Mouse (Mus musculus) liver, embryonic 14.5 days (tissue): ENCODE data around the gene Fshr. TPM values are rescaled to one million over a fixed set of nuclear protein-coding genes. Genes with fewer than 3 reads are reported as not detected.
"Not testable (repeated sequence)": the region's sequence is repeated elsewhere in the genome, so short reads cannot be mapped to it uniquely, and the experiment has no call there.

Experiments used
- ATAC-seq: fragments of 200-750 bp; cut with Nextera tagmentation; 2 replicates; pipeline ENCODE4 v1.8.0; 2017; ENCODE audit warnings: moderate number of reproducible peaks, mild to moderate bottlenecking, moderate library complexity; ENCODE audit not compliant: insufficient read depth
- DNase-seq, 3 experiments: peaks; one replicate each; pipeline ENCODE4 v3.0.0-alpha.2; 2012 to 2013; ENCODE audit warnings: low read depth in 3 of 3, low spot score in 3 of 3
- H3K27ac ChIP-seq: fragments of 300-500 bp; sonication (generic); 2 replicates; pipeline ENCODE4 v1.5.1; 2014; ENCODE audit warnings: moderate library complexity, mild to moderate bottlenecking, control low read depth, inconsistent platforms
- H3K27me3 ChIP-seq: fragments of 300-500 bp; sonication (generic); 2 replicates; pipeline ENCODE4 v1.6.1; 2014; ENCODE audit warnings: mild to moderate bottlenecking, low read length, moderate library complexity; ENCODE audit not compliant: control insufficient read depth, insufficient read depth
- H3K36me3 ChIP-seq: fragments of 300-500 bp; sonication (generic); replicated peaks from 2 replicates; pipeline ENCODE4 v1.6.1; 2014; ENCODE audit warnings: low read depth; ENCODE audit not compliant: control insufficient read depth, insufficient read depth
- H3K4me1 ChIP-seq, 2 experiments: fragments of 200-500 bp in 1 of 2; fragments of 300-500 bp in 1 of 2; sonication (generic) in 1 of 2; replicated peaks; 2 replicates each; pipeline ENCODE4 v1.6.1; 2012 to 2014; ENCODE audit warnings: antibody characterized with exemption in 1 of 2, inconsistent platforms in 1 of 2, low read length in 1 of 2; ENCODE audit not compliant: control insufficient read depth in 2 of 2, insufficient read depth in 2 of 2
- H3K4me2 ChIP-seq: fragments of 300-500 bp; sonication (generic); 2 replicates; pipeline ENCODE4 v1.6.1; 2014; ENCODE audit warnings: low read depth, mild to moderate bottlenecking, control low read depth, moderate library complexity
- H3K4me3 ChIP-seq, 2 experiments: fragments of 200-500 bp in 1 of 2; fragments of 300-500 bp in 1 of 2; sonication (generic) in 1 of 2; 2 replicates each; pipeline ENCODE4 v1.5.1; 2012 to 2014; ENCODE audit warnings: low read depth in 2 of 2, low read length in 2 of 2, mild to moderate bottlenecking in 2 of 2, control low read depth in 1 of 2, inconsistent platforms in 1 of 2, moderate library complexity in 1 of 2; ENCODE audit not compliant: insufficient read depth in 1 of 2
- H3K9ac ChIP-seq: fragments of 300-500 bp; sonication (generic); replicated peaks from 2 replicates; pipeline ENCODE4 v1.6.1; 2014; ENCODE audit warnings: mild to moderate bottlenecking, control low read depth, moderate library complexity
- H3K9me3 ChIP-seq: fragments of 300-500 bp; sonication (generic); 2 replicates; pipeline ENCODE4 v1.6.1; 2016; ENCODE audit warnings: low read length, mixed read lengths; ENCODE audit not compliant: control insufficient read depth
- CTCF ChIP-seq: IDR thresholded peaks from 2 replicates; pipeline ENCODE4 v1.5.1; 2016; ENCODE audit warnings: antibody characterized with exemption, low read depth, control low read depth
- EP300 ChIP-seq: IDR thresholded peaks from 2 replicates; pipeline ENCODE4 v1.6.1; 2016; ENCODE audit warnings: antibody characterized with exemption, low read depth
- WGBS: fragments of 180-500 bp; shearing (Covaris S2); extraction: QIAGEN DNeasy Blood & Tissue Kit; methylation state at CpG from one replicate; pipeline ENCODE4 v1.1.7; 2014; ENCODE audit not compliant: insufficient replicate concordance; 5-methylcytosine and 5-hydroxymethylcytosine counted together
- polyA plus RNA-seq, 2 experiments: library from polyadenylated mRNA; depleted of rRNA in 1 of 2; stranded (reverse) in 1 of 2; unstranded in 1 of 2; fragments of >200 nt; fragmentation: Nextera tagmentation in 1 of 2; extraction: Ambion mirVana in 1 of 2; gene quantifications; 2 replicates each; pipeline versions ENCODE4 v1.2.1 to v1.2.3; 2012 to 2014

Fshr gene
- polyA plus RNA-seq, 2 experiments, result not detected

DNA sequence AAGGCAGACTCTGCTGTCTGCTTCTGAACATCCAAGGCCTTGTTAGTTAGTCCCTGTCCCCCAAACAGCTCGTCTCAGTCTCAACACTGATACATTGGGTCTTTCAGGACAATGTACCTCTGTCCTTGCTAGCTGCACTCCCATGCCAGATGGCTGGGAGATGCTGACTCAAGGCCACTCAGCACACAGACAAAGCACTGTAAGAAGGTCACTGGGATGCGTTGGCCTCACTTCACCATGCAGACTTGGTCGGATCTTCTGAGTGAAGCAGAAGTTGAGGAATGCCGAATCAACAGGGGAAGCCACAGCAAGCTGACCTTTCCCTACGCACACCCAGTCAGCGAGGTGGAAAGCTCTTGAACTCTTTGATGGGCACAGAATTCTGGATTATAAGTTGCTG lies 55.7 kb downstream of the Fshr start:
- TF ChIP-seq EP300, result no peak
- no peak for TF ChIP-seq CTCF
- H3K4me2 ChIP-seq, result no peak overlapping the region
- no peaks in the 10 kb centered on the region for H3K4me1 ChIP-seq
- H3K27ac ChIP-seq, result no peak overlapping the region
- ATAC-seq (no peak), DNase-seq (no peak)
- H3K36me3 ChIP-seq, result no peaks in the 10 kb centered on the region
- H3K9me3 ChIP-seq, result no peaks in the 10 kb centered on the region
- no peaks in the 10 kb centered on the region for H3K27me3 ChIP-seq
- no peak overlapping the region for H3K4me3 ChIP-seq
- H3K9ac ChIP-seq, result no peak overlapping the region
- 63% methylated on average over 6 of the region's 6 CpGs for WGBS

GRCm38 (mm10) chr17:89120023-89120422 lies 80.5 kb downstream of the Fshr start:
- no peaks in the 10 kb centered on the region for H3K9me3 ChIP-seq
- H3K4me1 ChIP-seq, result no peaks in the 10 kb centered on the region
- H3K4me2 ChIP-seq, result no peak overlapping the region
- 49% methylated on average over 2 of the region's 2 CpGs for WGBS
- no peak for ATAC-seq
- TF ChIP-seq EP300 (no peak), CTCF (no peak)
- H3K36me3 ChIP-seq, result no peaks in the 10 kb centered on the region
- H3K9ac ChIP-seq, result no peak overlapping the region
- no peaks in the 10 kb centered on the region for H3K27me3 ChIP-seq
- no peak for DNase-seq
- H3K27ac ChIP-seq, result no peak overlapping the region
- no peak overlapping the region for H3K4me3 ChIP-seq

DNA sequence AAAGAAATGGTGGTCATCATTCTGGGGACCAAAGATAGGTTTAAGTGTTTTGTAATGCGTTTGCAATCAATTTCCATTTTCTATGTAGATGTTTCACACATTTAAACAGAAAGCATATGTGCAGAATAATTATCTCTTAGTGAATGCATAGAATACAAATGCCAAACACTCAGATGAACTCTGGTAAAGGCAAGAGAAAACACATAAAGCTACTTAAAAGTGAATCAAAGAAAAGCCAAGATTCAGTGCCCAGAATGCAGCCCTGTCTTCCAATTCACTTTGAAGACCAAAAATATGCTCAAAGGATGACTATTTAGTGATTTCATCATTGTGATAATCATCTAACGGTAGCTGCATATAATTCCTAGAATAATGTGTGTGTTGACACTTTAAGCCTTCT lies 81.2 kb downstream of the Fshr start:
- H3K9me3 ChIP-seq, result no peaks in the 10 kb centered on the region
- H3K27me3 ChIP-seq, result no peaks in the 10 kb centered on the region
- no peak overlapping the region for H3K4me3 ChIP-seq
- no peak for ATAC-seq
- H3K4me1 ChIP-seq, result no peaks in the 10 kb centered on the region
- H3K27ac ChIP-seq, result no peak overlapping the region
- H3K9ac ChIP-seq, result no peak overlapping the region
- no peaks in the 10 kb centered on the region for H3K36me3 ChIP-seq
- no peak overlapping the region for H3K4me2 ChIP-seq
- DNase-seq, result no peak
- TF ChIP-seq EP300, result no peak
- no peak for TF ChIP-seq CTCF
- WGBS, result 43% methylated on average over 2 of the region's 2 CpGs

DNA sequence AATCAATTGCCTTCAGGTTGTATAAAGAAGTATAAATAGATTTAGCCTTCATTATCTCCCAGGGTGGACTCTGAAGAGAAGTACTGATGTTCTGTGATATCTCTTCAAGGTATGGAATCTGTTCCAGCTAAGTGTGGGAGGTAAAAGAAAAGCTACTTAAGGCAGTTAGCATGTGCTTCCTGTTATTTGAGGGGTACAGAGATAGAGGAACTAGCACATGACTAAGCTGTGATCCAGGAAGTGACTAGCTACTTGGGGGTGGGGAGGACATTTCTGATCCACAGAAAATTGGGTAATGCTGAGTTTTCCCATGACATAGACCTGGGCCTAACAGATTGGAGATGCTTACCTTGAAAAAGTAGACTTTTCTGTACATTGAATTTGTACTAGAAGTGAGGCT lies 86.5 kb downstream of the Fshr start:
- no peak overlapping the region for H3K4me2 ChIP-seq
- no peak overlapping the region for H3K9ac ChIP-seq
- no peak for TF ChIP-seq CTCF
- TF ChIP-seq EP300, result no peak
- H3K4me3 ChIP-seq, result no peak overlapping the region
- ATAC-seq (no peak), DNase-seq (no peak)
- H3K27ac ChIP-seq, result no peak overlapping the region
- H3K27me3 ChIP-seq, result no peaks in the 10 kb centered on the region
- H3K36me3 ChIP-seq, result no peaks in the 10 kb centered on the region
- H3K4me1 ChIP-seq, result no peaks in the 10 kb centered on the region
- no peaks in the 10 kb centered on the region for H3K9me3 ChIP-seq

DNA sequence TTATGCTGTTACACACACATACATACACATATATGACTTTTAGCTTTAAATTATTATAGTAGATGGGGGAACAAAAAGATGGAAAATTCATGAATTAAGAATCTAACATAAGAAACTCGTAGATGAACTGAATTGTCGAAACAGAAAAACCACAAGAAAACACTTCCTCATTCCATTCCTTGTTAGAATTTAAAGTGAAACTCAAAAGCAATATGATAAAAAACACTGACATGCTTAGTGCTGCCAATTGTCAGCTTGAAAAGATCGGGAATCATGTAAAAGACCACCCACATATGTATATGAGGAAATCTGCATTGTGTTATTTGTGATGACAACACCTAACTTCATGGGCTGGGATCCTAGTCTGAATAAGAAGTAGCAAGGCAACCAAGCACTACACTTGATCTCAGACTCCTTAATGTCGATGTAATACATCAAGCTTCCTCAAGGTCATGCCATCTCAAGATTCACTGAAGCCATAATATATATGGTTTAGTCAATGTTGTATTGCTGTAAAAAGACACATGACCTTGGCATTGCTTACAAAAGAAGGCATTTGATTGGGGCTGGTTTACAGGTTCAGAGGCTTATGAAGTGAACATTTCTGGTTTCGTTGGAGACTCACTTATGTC lies 99.6 kb downstream of the Fshr start:
- no peaks in the 10 kb centered on the region for H3K4me1 ChIP-seq
- H3K27ac ChIP-seq, result no peak overlapping the region
- ATAC-seq (no peak), DNase-seq (no peak)
- WGBS, result 30% methylated on average over 5 of the region's 5 CpGs
- no peak overlapping the region for H3K9ac ChIP-seq
- no peaks in the 10 kb centered on the region for H3K9me3 ChIP-seq
- no peak overlapping the region for H3K4me3 ChIP-seq
- TF ChIP-seq EP300 (no peak), CTCF (no peak)
- H3K4me2 ChIP-seq, result no peak overlapping the region
- H3K27me3 ChIP-seq, result no peaks in the 10 kb centered on the region
- H3K36me3 ChIP-seq, result no peaks in the 10 kb centered on the region

DNA sequence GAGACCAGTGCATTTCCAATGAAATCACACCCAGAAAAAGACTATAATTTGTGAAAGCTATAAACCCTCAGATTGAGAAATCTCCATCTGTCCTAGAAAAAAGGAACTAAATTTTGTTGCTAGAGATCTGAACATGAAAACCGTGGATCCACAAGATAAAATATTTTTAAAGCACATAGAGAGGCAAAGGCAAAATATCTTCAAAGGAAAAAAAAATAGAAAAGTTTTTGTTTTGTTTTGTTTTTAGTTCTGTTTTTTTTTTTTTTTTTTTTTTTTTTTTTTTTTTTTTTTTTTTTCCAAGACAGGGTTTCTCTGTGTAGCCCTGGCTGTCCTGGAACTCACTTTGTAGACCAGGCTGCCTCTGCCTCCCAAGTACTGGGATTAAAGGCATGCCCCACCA lies 100.7 kb downstream of the Fshr start:
- not testable (repeated sequence) for H3K27ac ChIP-seq, H3K4me2 ChIP-seq, H3K27me3 ChIP-seq, H3K9ac ChIP-seq, H3K36me3 ChIP-seq, H3K9me3 ChIP-seq, DNase-seq, H3K4me3 ChIP-seq, H3K4me1 ChIP-seq, ATAC-seq
- 32% methylated on average over 1 of the region's 1 CpGs for WGBS
